Mouse (Mus musculus) small intestine, adult 2 months (tissue): ENCODE measurements around the gene Pkd2l1. TPM values are rescaled to one million over a fixed set of nuclear protein-coding genes. Genes with fewer than 3 reads are reported as not detected.

Experiments used
- H3K27ac ChIP-seq: fragments of 200-500 bp; 2 replicates; pipeline ENCODE4 v1.5.1; 2012; ENCODE audit warnings: low read depth, low read length, control low read depth, inconsistent platforms; ENCODE audit not compliant: insufficient read depth
- H3K27me3 ChIP-seq: fragments of 200-500 bp; 2 replicates; pipeline ENCODE4 v1.6.1; 2012; ENCODE audit warnings: mild to moderate bottlenecking, moderate library complexity, low read length, inconsistent platforms; ENCODE audit not compliant: control insufficient read depth, insufficient read depth
- H3K36me3 ChIP-seq: fragments of 200-500 bp; 2 replicates; pipeline ENCODE4 v1.6.1; 2012; ENCODE audit warnings: mild to moderate bottlenecking, low read length, control low read depth, inconsistent platforms; ENCODE audit not compliant: control insufficient read depth, insufficient read depth
- H3K4me1 ChIP-seq: fragments of 200-500 bp; 2 replicates; pipeline ENCODE4 v1.6.1; 2012; ENCODE audit warnings: low read length, inconsistent platforms, mixed read lengths; ENCODE audit not compliant: control insufficient read depth, insufficient read depth, insufficient read length
- H3K4me3 ChIP-seq: fragments of 200-500 bp; 2 replicates; pipeline ENCODE4 v1.5.1; 2012; ENCODE audit warnings: low read depth, mild to moderate bottlenecking, control low read depth, inconsistent platforms, low read length, moderate library complexity
- CTCF ChIP-seq: fragments of 200-500 bp; IDR thresholded peaks from 2 replicates; pipeline ENCODE4 v1.5.1; 2012; ENCODE audit warnings: low read depth, mild to moderate bottlenecking, control low read depth, inconsistent platforms, low read length, moderate library complexity, mixed read lengths; ENCODE audit not compliant: insufficient replicate concordance, insufficient read length; ENCODE audit errors: extremely low read depth
- POLR2A ChIP-seq: fragments of 200-500 bp; IDR thresholded peaks from 2 replicates; pipeline ENCODE4 v1.6.1; 2012; ENCODE audit warnings: low read depth, mild to moderate bottlenecking, control low read depth, inconsistent platforms, low read length, moderate library complexity
- WGBS: fragments of 180-500 bp; shearing (Covaris S2); methylation state at CpG from one replicate; pipeline ENCODE4 v1.1.7; 2018; 5-methylcytosine and 5-hydroxymethylcytosine counted together
- polyA plus RNA-seq: library from polyadenylated mRNA; depleted of rRNA; stranded (reverse); fragments of >200 nt; gene quantifications from 2 replicates; pipeline ENCODE4 v1.2.3, GENCODE M21; 2012

The Pkd2l1 gene
- polyA plus RNA-seq, 1 experiment, result 0.10 TPM

DNA sequence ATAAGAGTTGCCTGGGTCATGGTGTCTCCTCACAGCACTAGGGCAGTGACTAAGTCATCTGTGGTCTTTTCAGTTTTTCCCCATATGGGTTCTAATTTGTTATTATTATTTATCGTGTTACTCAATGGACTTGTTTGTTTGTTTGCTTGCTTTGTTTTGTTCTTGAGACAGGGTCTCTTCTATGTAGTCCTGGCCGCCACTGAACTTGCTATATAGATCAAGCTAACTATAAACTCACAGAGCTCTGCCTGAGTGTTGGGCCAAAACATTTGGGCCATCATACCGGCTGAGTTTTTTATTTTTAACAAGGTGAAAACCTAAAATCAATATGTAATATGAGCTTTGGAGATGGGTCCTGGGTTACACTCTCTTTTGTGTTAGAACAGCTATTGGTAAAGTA is 32.9 kb downstream of the Pkd2l1 start:
- H3K27me3 ChIP-seq, result no peaks in the 10 kb centered on the region
- no peaks in the 10 kb centered on the region for H3K36me3 ChIP-seq
- H3K4me3 ChIP-seq, result no peak overlapping the region
- no peaks in the 10 kb centered on the region for H3K4me1 ChIP-seq
- WGBS, result 76% methylated on average over 3 of the region's 3 CpGs
- no peak overlapping the region for H3K27ac ChIP-seq
- TF ChIP-seq CTCF (no peak), POLR2A (no peak)

DNA sequence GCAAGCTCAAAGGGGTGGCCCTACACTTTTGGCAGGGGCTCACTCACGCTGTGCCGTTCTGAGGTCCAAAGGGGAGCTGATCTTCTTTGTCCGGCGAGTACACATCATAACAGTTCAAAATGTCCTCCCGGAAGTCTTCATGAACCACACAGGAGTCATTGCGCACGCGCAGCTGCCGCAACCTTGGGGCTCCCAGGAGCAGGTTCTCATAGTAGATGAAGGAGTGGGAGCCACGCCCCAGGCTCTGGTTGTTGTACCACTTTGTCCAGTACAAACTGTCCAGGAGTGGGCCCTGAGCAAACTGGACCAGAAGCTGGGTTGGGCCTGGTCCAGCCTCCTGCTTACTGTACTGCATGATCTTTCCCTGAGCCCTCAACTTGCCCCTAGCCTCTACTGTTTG is 35.2 kb downstream of the Pkd2l1 start:
- Histone ChIP-seq H3K36me3 (no peaks in the 10 kb centered on the region), H3K27me3 (no peaks in the 10 kb centered on the region), H3K27ac (no peak overlapping the region), H3K4me3 (no peak overlapping the region), H3K4me1 (no peaks in the 10 kb centered on the region)
- TF ChIP-seq POLR2A (no peak), CTCF (no peak)
- 91% methylated on average over 10 of the region's 10 CpGs for WGBS

GRCm38 (mm10) chr19:44153781-44154180 is 38.5 kb downstream of the Pkd2l1 start:
- no peak overlapping the region for H3K27ac ChIP-seq
- TF ChIP-seq CTCF, result no peak
- TF ChIP-seq POLR2A, result no peak
- H3K36me3 ChIP-seq, result no peaks in the 10 kb centered on the region
- no peaks in the 10 kb centered on the region for H3K4me1 ChIP-seq
- H3K4me3 ChIP-seq, result no peak overlapping the region
- no peaks in the 10 kb centered on the region for H3K27me3 ChIP-seq
- WGBS, result 61% methylated on average over 5 of the region's 5 CpGs

GRCm38 (mm10) chr19:44148991-44149390 is 43.3 kb downstream of the Pkd2l1 start:
- no peak overlapping the region for H3K27ac ChIP-seq
- no peak overlapping the region for H3K4me3 ChIP-seq
- TF ChIP-seq CTCF, result no peak
- TF ChIP-seq POLR2A, result no peak
- 81% methylated on average over 2 of the region's 2 CpGs for WGBS
- no peaks in the 10 kb centered on the region; the same call in 1 of the 2 replicates for H3K27me3 ChIP-seq
- no peaks in the 10 kb centered on the region; the same call in 1 of the 2 replicates for H3K36me3 ChIP-seq
- peaks cover 6% of the 10 kb centered on the region; the same call in 1 of the 2 replicates for H3K4me1 ChIP-seq

DNA sequence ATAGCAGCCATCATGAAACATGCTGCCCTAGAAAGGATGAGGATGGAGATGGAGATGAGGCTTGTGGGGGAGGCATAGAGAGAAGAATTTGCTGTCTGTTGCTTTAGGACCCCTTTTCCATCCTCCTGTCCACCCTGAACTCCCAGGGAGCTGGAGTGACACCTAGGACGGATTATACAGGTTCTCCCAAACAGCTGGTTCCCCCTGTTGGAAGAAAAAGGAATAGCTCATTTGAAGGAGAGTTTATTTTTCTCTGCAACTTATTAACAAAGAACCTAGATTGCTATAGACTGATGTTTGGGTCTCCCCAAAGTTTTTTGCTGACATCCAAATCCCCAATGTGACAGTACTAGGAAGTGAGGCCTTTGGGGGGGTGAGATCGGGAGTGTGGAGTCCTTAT is 43.9 kb downstream of the Pkd2l1 start:
- Histone ChIP-seq H3K4me3 (no peak overlapping the region), H3K27ac (no peak overlapping the region), H3K36me3 (peaks cover 3% of the 10 kb centered on the region; the same call in 1 of the 2 replicates), H3K27me3 (no peaks in the 10 kb centered on the region; the same call in 1 of the 2 replicates), H3K4me1 (peaks cover 6% of the 10 kb centered on the region; the same call in 1 of the 2 replicates)
- TF ChIP-seq CTCF (peak; percentile 32; the same call in 1 of the 2 replicates), POLR2A (no peak)
- WGBS, result 33% methylated on average over 2 of the region's 2 CpGs

GRCm38 (mm10) chr19:44146951-44147350 is 45.3 kb downstream of the Pkd2l1 start:
- Histone ChIP-seq H3K36me3 (peaks cover 12% of the 10 kb centered on the region), H3K4me3 (no peak overlapping the region), H3K27ac (no peak overlapping the region), H3K27me3 (no peaks in the 10 kb centered on the region; the same call in 1 of the 2 replicates), H3K4me1 (peaks cover 6% of the 10 kb centered on the region; the same call in 1 of the 2 replicates)
- TF ChIP-seq CTCF, result no peak
- no peak for TF ChIP-seq POLR2A
- WGBS, result 94% methylated on average over 8 of the region's 8 CpGs

DNA sequence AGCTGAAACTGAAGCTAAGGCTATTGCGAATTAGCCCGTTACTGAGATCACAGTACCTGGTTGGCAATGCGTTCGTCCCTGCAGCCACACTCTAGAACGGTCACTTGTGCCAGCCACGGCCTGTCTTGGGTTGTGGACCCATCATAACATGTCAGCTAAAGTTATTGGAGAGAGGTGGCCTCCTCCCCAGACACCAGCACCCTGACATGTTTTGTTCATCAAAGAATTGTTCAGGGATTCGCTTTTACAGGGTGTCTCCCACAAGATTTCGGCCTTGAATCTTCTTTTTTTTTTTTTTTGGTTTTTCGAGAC is 45.7 kb downstream of the Pkd2l1 start:
- WGBS, result 32% methylated on average over 9 of the region's 9 CpGs
- peaks cover 6% of the 10 kb centered on the region; the same call in 1 of the 2 replicates for H3K4me1 ChIP-seq
- TF ChIP-seq CTCF (no peak), POLR2A (no peak)
- H3K4me3 ChIP-seq, result peak overlapping the region; percentile 64
- no peaks in the 10 kb centered on the region; the same call in 1 of the 2 replicates for H3K27me3 ChIP-seq
- peaks cover 16% of the 10 kb centered on the region for H3K36me3 ChIP-seq
- 0 out of 2 replicates have a peak overlapping the region, but pooled peaks have one; percentile 3 for H3K27ac ChIP-seq
